Mouse (Mus musculus): ENCODE measurements around the gene Sh3pxd2a.

The Sh3pxd2a gene

DNA sequence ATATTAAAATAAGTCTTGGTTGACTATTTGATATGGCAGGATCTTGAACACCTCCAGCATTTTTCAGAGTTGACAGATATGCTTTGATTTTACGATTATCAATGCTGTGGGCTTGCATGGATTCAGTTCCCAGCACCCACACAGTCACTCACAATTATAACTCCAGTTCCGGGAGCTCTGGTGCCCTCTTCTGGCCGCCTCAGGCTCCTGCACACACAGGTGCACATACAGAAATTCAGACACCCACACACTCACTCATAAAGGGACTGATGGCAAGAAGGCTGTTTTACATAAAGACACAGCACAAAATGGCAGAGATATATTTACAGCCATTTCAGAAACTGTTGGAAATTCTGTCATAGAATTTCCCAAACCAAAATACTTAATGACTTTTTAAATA, 25.0 kb upstream of the Sh3pxd2a start:
- DNase-seq = no peak

DNA sequence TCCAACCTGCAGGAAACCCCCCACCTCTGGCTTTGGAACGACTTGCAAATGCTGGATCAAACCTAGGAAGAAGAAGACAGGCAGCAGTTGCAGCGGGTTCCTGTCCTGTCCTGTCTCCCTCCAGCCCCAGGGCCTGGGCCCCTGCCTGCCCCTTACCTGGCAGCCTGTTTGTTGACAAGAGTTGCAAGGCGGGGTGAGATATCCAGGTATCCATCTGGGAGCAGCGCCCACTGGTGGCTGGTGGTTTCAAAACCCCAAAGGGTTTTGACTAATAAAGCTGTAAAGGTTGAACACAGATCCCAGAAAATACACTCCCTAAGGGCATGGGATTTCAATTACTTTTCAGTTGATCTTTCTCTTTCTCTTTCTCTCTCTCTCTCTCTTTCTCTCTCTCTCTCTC, 24.0 kb upstream of the Sh3pxd2a start:
- DNase-seq = no peak

DNA sequence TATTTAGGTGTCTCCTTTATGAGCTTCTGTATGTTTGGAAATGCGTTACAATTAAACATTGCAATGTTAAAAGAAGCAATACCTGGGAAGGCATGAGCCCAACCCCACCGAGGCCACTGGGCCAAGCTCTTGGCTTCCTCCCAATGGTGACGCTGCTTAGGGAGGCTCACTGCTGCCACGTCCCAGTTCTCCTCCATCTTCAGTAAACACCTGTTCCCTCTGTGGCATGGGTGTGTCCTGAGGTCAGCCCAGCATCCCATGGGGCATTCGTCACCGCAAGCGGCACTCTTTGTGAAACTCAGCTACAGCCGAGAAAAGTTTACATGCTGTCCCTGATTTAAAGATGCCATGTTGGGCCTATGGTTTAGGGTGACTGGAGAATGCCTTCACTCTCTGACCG, 23.4 kb upstream of the Sh3pxd2a start:
- no peak for DNase-seq

- DNase-seq = no peak
These were observed 21.9 kb upstream of the Sh3pxd2a start for GRCm38 (mm10) chr19:47485997-47486566.

DNA sequence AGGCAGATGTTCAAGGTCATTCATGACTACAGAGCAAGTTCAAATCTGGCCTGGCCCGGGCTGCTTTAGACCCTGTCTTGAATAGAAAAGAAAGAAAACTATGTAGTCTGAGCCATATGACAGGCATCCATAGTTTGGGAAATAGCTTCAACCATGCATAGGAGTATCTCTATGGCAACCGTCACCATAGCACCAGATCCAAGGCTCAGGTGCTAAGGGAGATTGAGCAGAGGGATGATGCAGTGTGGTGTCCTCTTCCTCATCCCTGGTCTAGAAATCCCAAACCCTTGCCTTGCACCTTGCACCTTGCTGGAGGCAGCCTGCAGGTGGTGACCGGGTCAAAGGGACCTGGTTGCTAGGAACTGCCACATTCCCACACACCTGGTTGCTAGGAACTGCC, 19.9 kb upstream of the Sh3pxd2a start:
- DNase-seq = peak; percentile 66

- no peak for DNase-seq
These were observed 19.1 kb upstream of the Sh3pxd2a start for GRCm38 (mm10) chr19:47483346-47483745.

DNA sequence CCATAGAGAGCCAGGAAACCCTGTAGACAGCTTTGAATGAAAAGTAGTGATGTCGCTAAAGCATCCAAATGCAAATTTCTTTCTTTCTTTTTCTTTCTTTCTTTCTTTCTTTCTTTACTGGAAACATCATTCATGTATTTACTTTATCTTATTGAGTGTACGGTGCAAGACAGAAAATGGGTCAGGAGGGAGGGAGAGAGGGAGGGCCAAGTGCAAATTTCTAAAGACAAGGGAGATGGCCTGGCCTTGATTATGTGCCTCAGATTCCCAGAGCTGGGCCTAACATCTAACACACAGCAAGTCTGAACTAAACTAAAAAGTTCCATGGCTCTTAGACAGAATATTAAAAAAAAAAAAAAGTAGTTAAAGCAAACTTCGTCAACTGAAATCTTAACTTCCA, 9.3 kb upstream of the Sh3pxd2a start:
- no peak for DNase-seq

DNA sequence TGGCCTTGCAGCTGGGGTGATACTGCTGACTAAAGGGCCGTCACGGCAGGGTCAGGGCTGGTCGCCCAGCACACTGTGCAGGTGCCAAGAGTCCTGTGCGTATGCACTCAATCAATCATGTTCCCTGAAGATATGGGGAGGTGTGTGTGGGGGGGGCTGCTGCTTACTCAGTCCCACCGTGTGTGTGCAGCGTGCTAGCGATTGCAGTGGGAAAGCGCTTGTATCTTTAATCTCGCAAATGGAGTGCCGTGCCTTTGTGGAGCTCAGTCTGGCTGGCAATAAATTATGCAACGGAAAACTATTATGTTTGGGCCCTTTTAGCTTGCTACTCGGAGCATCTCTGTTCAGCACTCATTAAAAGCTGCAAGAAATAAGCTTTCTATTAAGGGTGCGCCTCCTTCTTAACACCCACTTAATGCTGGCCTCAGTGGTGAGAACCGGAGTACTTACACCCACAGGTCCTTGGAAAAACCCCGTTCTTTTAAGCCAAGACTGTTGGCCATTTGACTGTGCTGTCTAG, 8.7 kb upstream of the Sh3pxd2a start:
- DNase-seq = no peak

DNA sequence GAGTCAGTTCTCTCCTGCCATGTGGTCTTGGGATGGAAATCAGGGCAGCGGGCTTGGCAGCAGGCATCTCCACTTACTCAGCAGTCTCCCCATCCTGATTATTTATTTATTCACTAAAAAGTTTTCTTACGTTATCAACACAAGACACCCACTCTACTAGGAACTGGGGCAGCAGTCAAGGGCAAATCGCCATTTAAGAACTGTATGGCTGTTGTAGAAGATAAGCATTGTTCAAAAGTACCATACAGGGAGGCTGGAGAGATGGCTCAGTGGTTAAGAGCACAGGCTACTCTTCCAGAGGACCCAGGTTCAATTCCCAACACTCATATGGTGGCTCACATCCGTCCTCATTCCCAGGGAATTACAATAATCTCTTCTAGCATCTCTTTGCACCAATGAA, 7.6 kb upstream of the Sh3pxd2a start:
- DNase-seq = no peak

- no peak for DNase-seq
These were observed 4.5 kb upstream of the Sh3pxd2a start for GRCm38 (mm10) chr19:47468750-47469149.

DNA sequence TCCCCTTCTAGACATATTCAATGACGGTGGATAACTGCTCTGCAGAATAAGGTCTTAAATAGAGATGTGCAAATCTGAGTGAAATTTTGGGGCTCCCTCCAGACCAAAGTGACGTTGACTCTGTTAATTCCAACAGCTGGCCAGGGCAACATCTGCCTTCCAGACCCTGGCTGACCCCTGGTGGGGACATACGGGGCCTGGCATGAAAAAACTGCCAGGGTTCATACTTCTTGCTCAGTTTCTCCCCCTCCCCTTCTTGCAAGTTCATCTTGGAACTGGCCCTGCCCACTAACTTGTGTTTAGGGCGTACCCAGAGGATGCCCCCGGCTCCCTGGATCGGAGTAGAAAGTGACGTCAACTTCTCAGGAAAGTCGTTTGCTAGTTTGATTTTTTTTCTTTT, 2.6 kb upstream of the Sh3pxd2a start:
- DNase-seq = no peak

GRCm38 (mm10) chr19:47465467-47465866, 1.3 kb upstream of the Sh3pxd2a start:
- DNase-seq = no peak

DNA sequence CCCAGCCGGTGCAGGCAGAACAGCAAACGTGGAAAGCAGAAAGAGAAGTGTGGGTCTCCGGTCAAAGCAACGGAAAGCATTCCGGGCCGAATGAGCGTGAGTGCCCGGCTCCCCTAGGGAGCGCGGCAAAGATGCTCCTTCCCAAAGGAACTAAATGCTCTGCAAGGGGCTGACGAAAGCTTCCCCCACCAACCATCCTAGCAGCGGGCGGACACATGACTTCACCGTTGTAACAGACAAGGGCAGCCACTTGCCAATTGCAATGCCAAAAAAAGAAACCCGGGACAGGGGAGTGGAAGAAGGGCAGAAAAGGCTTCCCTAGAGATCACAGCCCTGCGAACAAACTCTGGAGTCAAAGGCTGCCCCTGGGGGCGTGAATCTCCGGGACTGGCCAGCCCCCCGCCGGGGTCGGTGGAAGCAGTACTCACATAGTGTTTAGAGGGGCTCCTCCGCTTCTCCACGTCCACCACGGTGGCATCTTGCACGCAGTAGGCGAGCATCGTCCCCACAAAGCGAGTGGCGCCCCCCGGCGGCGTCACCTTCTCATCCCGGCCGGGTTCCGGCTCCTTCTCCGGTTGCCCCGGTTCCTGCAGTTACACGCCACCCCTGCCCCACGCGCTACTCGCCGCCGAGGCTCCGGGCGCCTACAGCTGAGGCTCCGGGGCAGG, 431 bp downstream of the Sh3pxd2a start:
- peak; percentile 63 for DNase-seq

- no peak for DNase-seq
These were observed 995 bp downstream of the Sh3pxd2a start for GRCm38 (mm10) chr19:47463206-47463605.

GRCm38 (mm10) chr19:47462725-47463124, 1.5 kb downstream of the Sh3pxd2a start:
- no peak for DNase-seq

GRCm38 (mm10) chr19:47461838-47462237, 2.4 kb downstream of the Sh3pxd2a start:
- no peak for DNase-seq

GRCm38 (mm10) chr19:47461386-47461785, 2.8 kb downstream of the Sh3pxd2a start:
- no peak for DNase-seq

DNA sequence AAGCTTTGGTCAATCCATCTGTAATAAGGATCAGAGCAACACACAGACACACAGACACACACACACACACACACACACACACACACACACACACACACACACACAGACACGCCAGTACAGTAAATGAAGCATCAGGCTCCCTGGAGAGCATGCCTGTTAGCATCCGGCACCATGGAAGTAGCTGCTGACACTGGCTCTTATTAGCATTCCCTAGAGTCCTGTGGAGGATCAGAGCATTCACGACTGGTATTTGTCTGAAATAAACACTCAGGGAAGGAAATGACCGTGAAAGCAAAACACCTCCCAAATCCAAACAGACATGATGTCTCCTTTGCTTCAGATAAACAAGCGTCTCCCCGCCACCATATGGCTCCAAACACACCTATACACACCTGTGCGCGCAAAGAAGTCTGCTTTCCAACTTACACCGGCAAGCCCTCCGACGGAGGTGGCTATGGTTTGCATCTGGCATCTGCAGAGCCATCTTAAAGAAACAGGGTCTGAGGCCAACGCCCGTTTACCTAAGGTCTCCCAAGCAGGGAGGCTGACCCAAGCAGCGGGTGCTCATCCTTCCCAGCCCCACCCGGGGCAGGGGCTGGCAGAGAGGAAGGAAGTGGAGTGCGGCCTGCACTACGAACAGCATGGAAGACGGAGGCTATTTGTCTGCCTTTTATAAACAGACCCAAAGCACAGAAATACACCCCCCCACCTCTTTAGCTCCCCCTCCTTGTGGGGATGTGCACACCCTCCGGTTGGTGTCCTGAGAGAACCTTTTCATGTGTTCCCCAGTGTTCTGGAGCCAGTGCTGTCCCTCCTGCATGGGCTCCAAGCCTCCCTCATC, 3.9 kb downstream of the Sh3pxd2a start:
- DNase-seq = no peak

DNA sequence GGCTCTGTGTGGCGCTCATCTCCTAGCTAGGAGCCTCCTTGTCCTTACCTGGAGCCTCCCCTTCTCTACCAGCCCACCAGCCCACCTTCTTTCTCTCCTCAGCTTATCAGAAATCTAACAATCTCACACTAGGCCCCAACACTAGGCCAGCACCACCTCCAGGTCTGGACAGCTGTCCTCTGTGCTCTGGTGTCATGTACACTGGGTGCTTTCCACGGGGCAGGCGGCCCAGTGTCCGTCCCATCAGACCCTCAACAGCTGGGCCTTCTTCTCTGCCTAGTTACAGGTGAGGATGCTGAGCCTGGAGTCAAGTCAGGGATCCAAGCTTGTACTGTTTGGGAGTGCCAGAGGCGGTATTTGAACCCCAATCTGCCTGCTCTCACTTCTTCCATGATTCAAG, 5.0 kb downstream of the Sh3pxd2a start:
- DNase-seq = no peak

- no peak for DNase-seq
These were observed 5.6 kb downstream of the Sh3pxd2a start for GRCm38 (mm10) chr19:47458504-47459161.

DNA sequence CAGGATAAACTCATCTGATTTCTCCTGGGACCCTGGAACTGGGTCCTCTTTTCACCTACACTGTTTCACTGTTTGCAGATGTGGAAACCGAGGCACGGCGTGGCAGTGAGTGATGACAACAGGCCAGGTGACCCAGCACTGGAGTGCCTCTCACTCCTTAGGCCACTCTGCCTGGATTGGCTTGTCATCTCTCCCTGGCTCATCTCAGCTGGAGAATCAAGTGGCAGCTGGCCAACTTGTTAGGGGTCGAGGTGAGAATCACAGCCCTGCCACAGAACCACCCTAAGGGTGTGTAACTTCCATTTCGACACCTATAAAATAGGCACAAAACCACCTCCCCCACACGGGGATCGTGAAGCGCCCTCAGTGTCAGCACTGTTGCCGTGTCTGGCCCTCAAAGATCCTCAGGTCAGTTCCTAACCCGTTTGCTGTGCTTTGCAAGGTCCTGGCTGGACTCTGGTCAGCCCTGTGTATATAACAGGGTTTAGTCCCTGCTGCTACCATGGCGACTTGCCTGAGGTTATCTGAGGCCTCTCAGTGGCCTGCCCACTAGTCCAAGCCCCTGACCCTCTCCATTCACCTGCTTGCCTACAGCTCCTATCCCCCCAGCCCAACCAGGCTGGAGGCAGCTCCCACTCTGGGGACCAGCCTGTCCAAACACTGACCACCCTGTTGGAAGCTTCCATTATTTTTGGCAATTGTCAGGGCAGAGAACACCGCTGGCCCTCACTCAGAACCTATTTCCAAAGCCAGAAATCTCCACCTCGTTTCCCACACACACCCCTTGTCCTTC, 6.3 kb downstream of the Sh3pxd2a start:
- DNase-seq = no peak

DNA sequence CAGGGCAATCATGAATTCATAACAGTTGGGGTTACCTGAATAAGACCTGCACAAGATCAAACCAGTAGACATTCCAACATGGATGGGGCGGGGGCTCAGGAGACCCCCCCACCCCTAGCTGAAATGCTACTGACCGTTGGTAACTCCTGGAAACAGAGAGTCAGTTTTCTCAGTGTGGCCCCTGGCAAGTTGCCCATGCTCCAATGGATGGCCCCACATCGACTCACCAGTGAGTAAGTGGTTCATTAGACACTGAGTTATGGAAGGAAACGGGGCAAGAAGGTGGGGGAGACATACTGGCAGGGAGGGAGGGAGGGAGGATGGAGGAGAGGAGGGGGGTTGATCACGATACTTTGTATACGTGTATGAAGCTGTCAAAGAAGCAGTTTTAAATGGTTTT, 8.2 kb downstream of the Sh3pxd2a start:
- DNase-seq = no peak
